Mouse (Mus musculus) liver, embryonic 14.5 days (tissue): ENCODE data around the gene Cd6. TPM values are rescaled to one million over a fixed set of nuclear protein-coding genes. Genes with fewer than 3 reads are reported as not detected.

Experiments
- ATAC-seq: fragments of 200-750 bp; cut with Nextera tagmentation; 2 replicates; pipeline ENCODE4 v1.8.0; 2017; ENCODE audit warnings: moderate number of reproducible peaks, mild to moderate bottlenecking, moderate library complexity; ENCODE audit not compliant: insufficient read depth
- DNase-seq, 3 experiments: peaks; one replicate each; pipeline ENCODE4 v3.0.0-alpha.2; 2012 to 2013; ENCODE audit warnings: low read depth in 3 of 3, low spot score in 3 of 3
- H3K27ac ChIP-seq: fragments of 300-500 bp; sonication (generic); 2 replicates; pipeline ENCODE4 v1.5.1; 2014; ENCODE audit warnings: moderate library complexity, mild to moderate bottlenecking, control low read depth, inconsistent platforms
- H3K27me3 ChIP-seq: fragments of 300-500 bp; sonication (generic); 2 replicates; pipeline ENCODE4 v1.6.1; 2014; ENCODE audit warnings: mild to moderate bottlenecking, low read length, moderate library complexity; ENCODE audit not compliant: control insufficient read depth, insufficient read depth
- H3K36me3 ChIP-seq: fragments of 300-500 bp; sonication (generic); replicated peaks from 2 replicates; pipeline ENCODE4 v1.6.1; 2014; ENCODE audit warnings: low read depth; ENCODE audit not compliant: control insufficient read depth, insufficient read depth
- H3K4me1 ChIP-seq, 2 experiments: fragments of 200-500 bp in 1 of 2; fragments of 300-500 bp in 1 of 2; sonication (generic) in 1 of 2; replicated peaks; 2 replicates each; pipeline ENCODE4 v1.6.1; 2012 to 2014; ENCODE audit warnings: antibody characterized with exemption in 1 of 2, inconsistent platforms in 1 of 2, low read length in 1 of 2; ENCODE audit not compliant: control insufficient read depth in 2 of 2, insufficient read depth in 2 of 2
- H3K4me2 ChIP-seq: fragments of 300-500 bp; sonication (generic); 2 replicates; pipeline ENCODE4 v1.6.1; 2014; ENCODE audit warnings: low read depth, mild to moderate bottlenecking, control low read depth, moderate library complexity
- H3K4me3 ChIP-seq, 2 experiments: fragments of 200-500 bp in 1 of 2; fragments of 300-500 bp in 1 of 2; sonication (generic) in 1 of 2; 2 replicates each; pipeline ENCODE4 v1.5.1; 2012 to 2014; ENCODE audit warnings: low read depth in 2 of 2, low read length in 2 of 2, mild to moderate bottlenecking in 2 of 2, control low read depth in 1 of 2, inconsistent platforms in 1 of 2, moderate library complexity in 1 of 2; ENCODE audit not compliant: insufficient read depth in 1 of 2
- H3K9ac ChIP-seq: fragments of 300-500 bp; sonication (generic); replicated peaks from 2 replicates; pipeline ENCODE4 v1.6.1; 2014; ENCODE audit warnings: mild to moderate bottlenecking, control low read depth, moderate library complexity
- H3K9me3 ChIP-seq: fragments of 300-500 bp; sonication (generic); 2 replicates; pipeline ENCODE4 v1.6.1; 2016; ENCODE audit warnings: low read length, mixed read lengths; ENCODE audit not compliant: control insufficient read depth
- CTCF ChIP-seq: IDR thresholded peaks from 2 replicates; pipeline ENCODE4 v1.5.1; 2016; ENCODE audit warnings: antibody characterized with exemption, low read depth, control low read depth
- EP300 ChIP-seq: IDR thresholded peaks from 2 replicates; pipeline ENCODE4 v1.6.1; 2016; ENCODE audit warnings: antibody characterized with exemption, low read depth
- WGBS: fragments of 180-500 bp; shearing (Covaris S2); extraction: QIAGEN DNeasy Blood & Tissue Kit; methylation state at CpG from one replicate; pipeline ENCODE4 v1.1.7; 2014; ENCODE audit not compliant: insufficient replicate concordance; 5-methylcytosine and 5-hydroxymethylcytosine counted together
- polyA plus RNA-seq, 2 experiments: library from polyadenylated mRNA; depleted of rRNA in 1 of 2; stranded (reverse) in 1 of 2; unstranded in 1 of 2; fragments of >200 nt; fragmentation: Nextera tagmentation in 1 of 2; extraction: Ambion mirVana in 1 of 2; gene quantifications; 2 replicates each; pipeline versions ENCODE4 v1.2.1 to v1.2.3; 2012 to 2014

Cd6 gene
- polyA plus RNA-seq, 2 experiments = not detected

- Histone ChIP-seq H3K36me3 (no peaks in the 10 kb centered on the region), H3K9ac (no peak overlapping the region), H3K27me3 (no peaks in the 10 kb centered on the region; the same call in 1 of the 2 replicates), H3K9me3 (no peaks in the 10 kb centered on the region), H3K4me3 (no peak overlapping the region), H3K4me1 (0 out of 4 replicates have a peak, but pooled peaks cover 0 to 2% of the 10 kb centered on the region in 2 experiments), H3K4me2 (no peak overlapping the region), H3K27ac (no peak overlapping the region)
- ATAC-seq = no peak
- TF ChIP-seq EP300 (no peak), CTCF (no peak)
- DNase-seq = no peak
- 38% methylated on average over 3 of the region's 3 CpGs for WGBS
Measured at GRCm38 (mm10) chr19:10845454-10845853, 15.6 kb upstream of the Cd6 start.

GRCm38 (mm10) chr19:10844206-10844605 is 14.3 kb upstream of the Cd6 start:
- 0 out of 4 replicates have a peak, but pooled peaks cover 0 to 2% of the 10 kb centered on the region in 2 experiments for H3K4me1 ChIP-seq
- H3K4me2 ChIP-seq = no peak overlapping the region
- H3K27ac ChIP-seq = no peak overlapping the region
- no peaks in the 10 kb centered on the region; the same call in 1 of the 2 replicates for H3K27me3 ChIP-seq
- no peak overlapping the region for H3K9ac ChIP-seq
- TF ChIP-seq CTCF = no peak
- TF ChIP-seq EP300 = no peak
- no peak for DNase-seq
- no peak overlapping the region for H3K4me3 ChIP-seq
- WGBS = 61% methylated on average over 5 of the region's 5 CpGs
- H3K36me3 ChIP-seq = no peaks in the 10 kb centered on the region
- H3K9me3 ChIP-seq = no peaks in the 10 kb centered on the region
- no peak for ATAC-seq

GRCm38 (mm10) chr19:10842914-10843313 is 13.1 kb upstream of the Cd6 start:
- WGBS = 34% methylated on average over 24 of the region's 24 CpGs
- H3K27me3 ChIP-seq = no peaks in the 10 kb centered on the region; the same call in 1 of the 2 replicates
- DNase-seq = no peak
- H3K4me3 ChIP-seq = no peak overlapping the region
- no peaks in the 10 kb centered on the region for H3K36me3 ChIP-seq
- no peak overlapping the region for H3K4me2 ChIP-seq
- no peak for ATAC-seq
- H3K9ac ChIP-seq = no peak overlapping the region
- TF ChIP-seq CTCF (no peak), EP300 (no peak)
- H3K27ac ChIP-seq = no peak overlapping the region
- no peaks in the 10 kb centered on the region for H3K9me3 ChIP-seq
- H3K4me1 ChIP-seq = 0 out of 4 replicates have a peak, but pooled peaks cover 0 to 2% of the 10 kb centered on the region in 2 experiments

GRCm38 (mm10) chr19:10841721-10842626 is 12.1 kb upstream of the Cd6 start:
- peak; percentile 11 to 29 (median 15) for DNase-seq
- H3K9ac ChIP-seq = no peak overlapping the region
- H3K4me1 ChIP-seq = 0 out of 4 replicates have a peak, but pooled peaks cover 0 to 2% of the 10 kb centered on the region in 2 experiments
- H3K4me2 ChIP-seq = peak overlapping the region; percentile 33
- TF ChIP-seq EP300 (no peak), CTCF (no peak)
- peak; percentile 50; the same call in 1 of the 2 replicates for ATAC-seq
- H3K4me3 ChIP-seq = no peak overlapping the region
- no peaks in the 10 kb centered on the region; the same call in 1 of the 2 replicates for H3K27me3 ChIP-seq
- no peaks in the 10 kb centered on the region for H3K36me3 ChIP-seq
- 17% methylated on average over 16 of the region's 16 CpGs for WGBS
- H3K27ac ChIP-seq = no peak overlapping the region
- H3K9me3 ChIP-seq = no peaks in the 10 kb centered on the region

GRCm38 (mm10) chr19:10839010-10839892 is 9.4 kb upstream of the Cd6 start, which contains the start of gene Slc15a3:
Gene Slc15a3 (plus strand): TSS chr19:10839727.
- Histone ChIP-seq H3K9me3 (no peaks in the 10 kb centered on the region), H3K9ac (no peak within 1 kb of the TSS), H3K36me3 (no peaks in the 10 kb centered on the region), H3K4me2 (no peak within 1 kb of the TSS), H3K4me1 (0 out of 4 replicates have a peak, but pooled peaks cover 0 to 2% of the 10 kb centered on the region in 2 experiments), H3K27me3 (no peaks in the 10 kb centered on the region; the same call in 1 of the 2 replicates), H3K27ac (no peak within 1 kb of the TSS), H3K4me3 (no peak within 1 kb of the TSS)
- no peak for ATAC-seq
- 40% methylated on average over 15 of the region's 15 CpGs for WGBS
- no peak for TF ChIP-seq CTCF
- TF ChIP-seq EP300 = no peak
- DNase-seq = no peak
